Mouse (Mus musculus) telencephalon, adult 2 months (tissue): Measurements from ENCODE around the gene Zfp316.

Experiments used
- DNase-seq: peaks from one replicate; pipeline ENCODE4 v3.0.0-alpha.2; 2011; ENCODE audit warnings: low read depth, low spot score

The Zfp316 gene

DNA sequence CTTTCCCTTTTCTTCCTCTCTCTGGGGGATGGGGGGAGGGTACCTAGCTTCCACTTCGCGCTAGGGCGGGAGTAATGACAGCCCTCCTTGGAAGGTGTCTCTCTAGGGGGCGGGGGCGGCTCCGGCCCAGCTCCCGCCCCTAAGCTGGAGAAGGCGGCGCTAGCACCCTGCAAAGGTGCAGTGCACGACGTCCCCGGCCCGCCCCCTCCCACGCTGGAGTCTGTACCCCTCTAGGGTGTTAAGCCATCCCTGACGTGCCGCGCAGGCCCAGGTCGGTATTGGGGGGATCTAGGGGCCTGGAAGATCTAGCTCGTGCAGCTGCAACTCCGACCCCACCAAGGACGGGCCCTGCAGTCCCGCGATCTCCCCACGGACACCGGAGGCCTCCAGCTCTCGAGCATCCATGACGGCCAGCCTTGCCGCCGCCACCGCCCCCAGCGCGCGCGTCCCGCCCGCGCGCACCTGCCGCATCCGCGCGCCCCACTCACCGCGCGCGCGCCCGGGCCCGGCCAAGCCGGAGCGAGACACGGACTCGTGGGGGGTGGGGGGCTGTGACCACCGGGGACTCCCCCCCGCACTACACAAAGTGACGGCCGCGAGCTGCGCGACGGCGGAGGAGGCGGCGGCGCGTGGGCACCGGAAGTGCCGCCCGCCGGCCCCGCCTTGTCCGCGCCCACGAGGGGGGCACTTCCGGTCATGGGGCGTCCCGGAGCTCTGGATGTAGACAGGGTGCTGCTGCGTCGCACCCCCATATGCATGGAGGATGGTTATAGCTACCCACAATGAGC is at the start of gene Zfp316:
Gene Zfp316 (minus strand): TSS at position 660 of the 788 bp plus-strand sequence.
- DNase-seq, result peak; percentile 58

DNA sequence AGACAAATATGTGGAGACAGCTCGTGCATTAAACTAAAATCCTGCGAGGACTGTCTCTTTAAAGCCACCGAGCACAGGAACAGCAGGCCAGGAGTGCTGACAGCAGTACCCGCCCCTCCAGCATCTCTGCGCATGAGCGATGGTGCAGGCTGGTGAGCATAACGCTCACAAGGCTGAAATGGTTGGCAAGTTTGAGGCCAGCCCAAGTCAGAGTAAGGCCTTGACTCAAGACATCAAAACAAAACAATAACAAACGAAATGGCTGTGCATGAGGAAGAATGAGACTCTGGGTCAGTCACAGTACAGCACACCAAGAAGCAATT is 47.4 kb upstream of the Zfp316 start:
- DNase-seq, result no peak

DNA sequence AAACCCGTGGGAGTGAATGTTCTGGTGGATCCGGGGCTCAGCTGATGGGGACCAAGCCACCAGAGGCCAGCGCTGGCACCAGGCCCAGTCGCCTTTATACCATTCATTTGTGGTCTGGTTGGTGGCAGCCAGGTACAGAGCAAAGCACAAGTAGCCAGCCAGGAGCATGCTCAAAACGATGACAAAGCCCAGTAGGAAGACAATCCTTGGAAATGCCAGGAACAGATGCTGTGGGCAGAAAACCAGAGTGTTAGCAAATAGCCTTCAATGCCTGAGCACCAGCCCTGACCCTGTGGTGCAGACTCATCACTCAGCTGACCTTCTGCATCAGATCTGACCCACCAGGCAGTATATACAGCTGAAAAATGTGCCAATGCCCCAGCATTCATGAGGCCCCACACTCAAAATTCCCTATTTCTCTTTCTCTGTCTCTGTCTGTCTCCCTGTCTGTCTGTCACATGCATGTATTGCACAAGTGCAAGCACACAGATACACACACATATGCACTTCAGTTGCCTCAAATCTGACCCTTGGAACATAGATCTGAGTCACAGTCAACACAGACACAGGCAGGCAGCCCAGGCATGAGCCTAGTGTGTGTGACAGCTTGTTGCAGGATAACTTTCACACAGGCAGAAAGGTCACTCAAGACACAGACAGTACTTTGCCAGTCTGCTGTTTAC is 46.9 kb upstream of the Zfp316 start:
- no peak for DNase-seq

DNA sequence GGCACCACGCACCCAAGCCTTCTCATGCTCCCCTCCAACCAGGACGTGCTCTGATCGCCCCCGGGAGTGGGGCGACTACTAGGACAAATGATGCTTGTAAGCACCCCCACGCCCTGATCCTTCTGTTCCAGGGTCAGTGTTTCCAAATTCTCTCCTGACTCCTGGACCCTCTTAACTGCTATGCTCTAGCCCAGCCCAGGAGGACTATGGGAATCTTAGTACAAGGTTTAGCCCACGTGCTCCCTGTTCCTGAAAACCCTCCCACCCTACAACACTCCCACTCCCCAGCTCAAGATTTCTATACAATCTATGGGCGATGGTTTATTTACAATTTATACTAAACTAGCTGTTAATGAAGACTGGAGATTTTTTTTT is 45.7 kb upstream of the Zfp316 start:
- no peak for DNase-seq

GRCm38 (mm10) chr5:143314730-143315513 is 45.1 kb upstream of the Zfp316 start, which contains the start of gene E130309D02Rik:
TSS of gene E130309D02Rik (minus strand) at chr5:143315360.
- peak; percentile 47 for DNase-seq

DNA sequence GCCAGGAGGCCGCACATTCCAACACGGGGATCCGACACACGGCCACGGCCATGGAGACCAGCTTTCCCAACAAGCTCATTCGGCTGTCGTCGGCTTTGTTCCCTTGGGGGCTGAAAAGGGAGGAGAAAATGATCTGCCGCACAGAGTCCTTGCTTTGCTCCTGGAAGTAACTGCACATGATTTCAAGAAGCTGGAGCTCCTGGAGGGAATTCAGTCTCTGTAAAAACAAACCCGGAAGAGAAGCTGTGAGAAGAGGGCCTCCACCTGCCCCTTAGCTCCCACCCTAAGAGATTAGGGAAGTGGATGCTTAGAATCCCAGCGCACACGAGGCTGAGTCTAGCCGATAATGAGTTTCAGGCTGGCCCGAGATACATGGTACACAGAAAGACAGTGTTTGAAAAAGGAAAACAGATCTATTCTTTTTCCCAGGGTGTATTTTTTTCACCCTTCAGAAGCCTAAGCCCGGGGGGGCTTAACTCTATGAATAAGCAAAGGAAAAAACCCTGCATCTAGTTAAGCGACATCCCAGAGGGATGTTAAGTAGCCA is 44.4 kb upstream of the Zfp316 start:
- no peak for DNase-seq

GRCm38 (mm10) chr5:143311886-143312285 is 42.1 kb upstream of the Zfp316 start:
- DNase-seq, result peak; percentile 41

DNA sequence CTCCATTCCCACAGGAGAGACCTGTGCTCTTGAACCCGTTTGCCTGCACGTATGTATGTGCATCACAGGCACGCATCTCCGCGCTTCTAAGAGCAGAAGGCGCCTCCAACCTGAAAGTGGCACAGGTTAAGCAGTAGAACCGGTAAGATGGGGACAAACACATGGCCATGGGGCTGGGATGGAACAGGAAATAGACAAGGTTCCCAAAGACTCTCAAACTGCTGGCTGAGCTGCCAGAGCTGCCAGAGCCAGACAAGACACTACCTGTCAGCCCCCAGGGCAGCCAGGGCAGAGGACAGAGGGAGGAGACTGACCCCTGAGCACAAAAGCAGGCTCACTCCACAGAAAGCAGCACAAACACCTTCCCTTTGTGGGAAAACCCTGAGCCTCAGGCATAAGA is 40.1 kb upstream of the Zfp316 start:
- no peak for DNase-seq

DNA sequence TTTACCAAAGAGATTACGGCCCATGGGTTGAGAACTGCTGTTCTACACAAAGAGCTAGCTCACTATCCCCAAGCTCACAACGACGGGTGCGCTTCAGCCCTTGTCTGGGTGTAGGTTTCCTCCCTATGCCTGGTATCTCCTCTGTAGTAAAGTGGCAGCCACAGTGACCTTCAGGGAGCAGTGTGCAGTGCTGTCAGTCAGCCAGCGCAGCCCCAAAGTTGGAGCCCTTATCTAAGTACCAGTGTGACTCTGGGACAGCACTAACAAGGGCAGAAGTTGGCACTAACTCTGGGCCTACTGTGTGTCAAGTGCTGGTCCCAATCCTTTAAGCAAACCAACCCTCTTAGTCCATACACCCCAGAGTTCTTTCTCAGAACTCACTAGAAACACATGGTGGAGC is 39.0 kb upstream of the Zfp316 start:
- DNase-seq, result no peak

- no peak for DNase-seq
Observed at GRCm38 (mm10) chr5:143304251-143304650, 34.4 kb upstream of the Zfp316 start.

- DNase-seq, result no peak
Observed at GRCm38 (mm10) chr5:143301296-143301695, 31.5 kb upstream of the Zfp316 start.

GRCm38 (mm10) chr5:143299686-143300085 is 29.9 kb upstream of the Zfp316 start:
- DNase-seq, result no peak

DNA sequence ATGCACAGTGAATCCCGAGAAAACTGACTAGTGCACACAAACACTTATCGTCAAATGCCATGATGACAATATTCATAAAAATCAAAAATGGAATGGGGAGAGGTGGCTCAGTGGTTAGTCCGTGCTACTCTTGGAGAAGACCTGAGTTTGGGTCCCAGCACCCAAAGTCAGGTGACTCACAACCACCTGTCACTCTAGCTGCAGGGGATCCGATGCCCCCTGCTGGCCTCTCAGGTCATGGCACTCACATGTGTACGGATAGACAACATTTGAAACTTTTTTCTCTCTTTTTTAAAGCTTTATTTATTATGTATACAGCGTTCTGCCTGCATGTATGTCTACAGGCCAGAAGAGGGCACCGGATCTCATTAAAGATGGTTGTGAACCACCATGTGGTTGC is 28.6 kb upstream of the Zfp316 start:
- no peak for DNase-seq

DNA sequence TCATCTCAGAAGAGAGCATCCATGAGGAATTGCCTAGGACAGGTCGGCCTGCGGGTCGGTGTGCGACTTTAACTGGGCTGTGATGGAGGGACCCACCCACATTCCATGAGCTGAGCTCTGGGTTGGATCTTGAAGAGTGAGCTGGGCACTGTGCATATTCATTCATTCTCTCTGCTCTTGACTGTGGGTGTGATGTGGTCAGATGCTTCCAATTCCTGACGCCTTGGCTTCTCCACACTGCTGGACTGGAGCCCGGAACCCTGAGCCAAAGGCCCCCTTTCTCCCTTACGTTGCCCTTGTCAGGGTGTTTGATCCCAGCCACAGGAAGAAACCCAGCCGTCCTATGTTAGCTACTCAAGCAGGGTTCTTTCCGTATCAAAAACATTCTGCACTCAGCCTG is 28.2 kb upstream of the Zfp316 start:
- no peak for DNase-seq

- DNase-seq, result no peak
Observed at GRCm38 (mm10) chr5:143295330-143295729, 25.5 kb upstream of the Zfp316 start.

DNA sequence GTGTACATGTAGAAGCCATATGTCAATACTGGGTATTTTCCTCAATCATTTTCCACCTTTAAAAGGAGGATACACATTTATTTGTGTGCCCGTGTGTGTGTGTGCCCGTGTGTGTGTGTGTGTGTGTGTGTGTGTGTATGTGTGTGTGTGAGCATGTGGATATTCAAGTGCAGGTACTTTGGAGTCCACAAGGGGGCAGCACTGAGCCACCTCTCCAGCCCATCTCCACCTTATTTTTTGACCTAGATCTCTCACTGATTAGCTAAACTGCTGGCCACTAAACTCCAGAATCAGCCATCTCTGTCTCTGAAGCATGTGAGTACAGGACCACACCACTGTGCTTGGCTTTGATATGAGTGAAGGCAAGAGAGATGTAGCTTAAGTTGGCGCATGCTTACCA is 25.0 kb upstream of the Zfp316 start:
- DNase-seq, result no peak

- no peak for DNase-seq
Observed at GRCm38 (mm10) chr5:143293404-143293803, 23.6 kb upstream of the Zfp316 start, which contains the start of gene Zfp853. TSS of gene Zfp853 (minus strand) at chr5:143293623.

GRCm38 (mm10) chr5:143292879-143293278 is 23.1 kb upstream of the Zfp316 start:
- DNase-seq, result no peak

DNA sequence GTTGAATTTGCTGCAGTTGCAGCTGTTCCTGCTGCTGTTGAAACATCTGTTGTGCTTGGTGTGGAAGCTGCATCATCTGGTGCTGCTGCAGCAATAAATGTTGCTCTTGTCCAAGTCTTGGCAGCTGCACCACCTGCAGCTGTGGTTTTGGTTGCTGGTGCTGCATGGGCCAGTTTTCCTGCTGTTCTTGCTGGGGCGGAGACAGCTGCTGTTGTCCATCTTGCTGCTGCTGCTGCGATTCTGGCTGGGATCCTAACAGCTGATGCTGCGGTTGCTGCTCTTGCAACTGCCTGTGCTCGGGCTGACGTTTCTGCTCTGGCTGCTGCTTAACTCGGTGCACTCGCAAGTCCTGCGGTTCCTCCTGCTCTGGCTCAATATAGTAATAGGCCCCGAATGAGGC is 19.5 kb upstream of the Zfp316 start:
- DNase-seq, result no peak

DNA sequence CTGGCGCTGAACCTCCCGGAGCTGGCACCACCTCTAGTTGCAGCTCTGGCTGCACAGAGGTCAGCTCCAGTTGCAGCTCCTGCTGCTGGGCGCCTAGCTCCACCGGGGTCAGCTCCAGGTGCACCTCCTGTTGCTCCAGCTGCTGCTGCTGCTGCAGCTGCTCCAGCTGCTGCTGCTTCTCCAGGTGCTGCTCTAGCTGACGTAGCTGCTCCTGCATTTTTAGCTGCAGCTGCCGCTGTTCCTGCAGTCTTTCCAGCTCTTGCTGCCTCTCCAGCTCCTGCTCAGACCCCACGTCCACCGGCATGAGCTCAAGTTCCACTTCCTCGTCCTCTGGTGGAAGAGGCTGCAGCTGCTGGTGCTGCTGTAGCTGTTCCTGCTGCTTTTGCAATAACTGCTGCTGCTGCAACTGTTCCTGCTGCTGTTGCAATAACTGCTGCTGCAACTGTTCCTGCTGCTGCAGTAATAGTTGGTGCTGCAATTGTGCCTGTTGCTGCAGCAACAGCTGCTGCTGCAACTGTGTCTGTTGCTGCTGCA is 18.6 kb upstream of the Zfp316 start:
- DNase-seq, result no peak

- DNase-seq, result no peak
Observed at GRCm38 (mm10) chr5:143287774-143288328, 18.0 kb upstream of the Zfp316 start.

DNA sequence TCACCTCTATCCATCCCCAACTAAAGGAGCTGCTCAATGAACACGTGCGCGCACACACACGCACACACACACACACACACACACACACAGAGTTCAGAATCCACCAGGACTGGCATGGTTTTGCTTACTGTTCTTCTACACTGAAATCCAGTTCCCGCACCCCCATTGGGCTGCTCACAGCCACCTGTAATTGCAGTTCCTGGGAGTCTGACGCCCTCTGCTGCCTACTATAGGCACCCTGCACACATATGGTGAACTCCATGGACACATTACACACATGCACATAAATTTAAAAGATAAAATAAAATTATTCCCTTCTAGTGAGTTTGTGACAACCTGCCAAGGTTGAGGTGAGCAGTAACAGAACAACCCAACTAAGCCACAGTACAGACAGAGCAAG is 14.9 kb upstream of the Zfp316 start:
- no peak for DNase-seq
